Mouse (Mus musculus): Measurements from ENCODE around the gene Erich4. TPM values are rescaled to one million over a fixed set of nuclear protein-coding genes. Genes with fewer than 3 reads are reported as not detected.
"Not testable (repeated sequence)": the region's sequence is repeated elsewhere in the genome, so short reads cannot be mapped to it uniquely, and the experiment has no call there.

Erich4 gene
- total RNA-seq, 1 experiment: not detected

GRCm38 (mm10) chr7:25584651-25585050 is 31.0 kb downstream of the Erich4 start:
- no peak for DNase-seq (ENCODE audit: low read depth, low spot score)
- Histone ChIP-seq H3K36me3 (ENCODE audit: control insufficient read depth, insufficient read depth, low read length, poor library complexity, severe bottlenecking) (no peaks in the 10 kb centered on the region), H3K9me3 (ENCODE audit: control insufficient read depth, insufficient read depth, low read depth, low read length) (no peaks in the 10 kb centered on the region), H3K4me3 (ENCODE audit: insufficient read depth in 1 of 2, low read depth in 1 of 2, low read length in 2 of 2, poor library complexity in 1 of 2, severe bottlenecking in 1 of 2) (no peak overlapping the region), H3K27ac (ENCODE audit: insufficient read depth, low read depth, low read length, poor library complexity, severe bottlenecking) (no peak overlapping the region), H3K9ac (ENCODE audit: insufficient read depth, low read depth, low read length, poor library complexity, severe bottlenecking) (no peak overlapping the region), H3K4me1 (ENCODE audit: control insufficient read depth in 2 of 2, insufficient read depth in 2 of 2, low read length in 2 of 2, poor library complexity in 1 of 2) (no peaks in the 10 kb centered on the region)
- TF ChIP-seq ZC3H11A (IDR thresholded peaks at IDR 0.05; ENCODE audit: borderline replicate concordance, low read depth, low read length) (no peak), CHD2 (IDR thresholded peaks at IDR 0.05; ENCODE audit: low read depth, low read length) (no peak), MAFK (IDR thresholded peaks at IDR 0.05; ENCODE audit: insufficient read depth, low read depth, low read length) (no peak), ZNF384 (IDR thresholded peaks at IDR 0.05; ENCODE audit: low read depth, low read length) (no peak), HCFC1 (IDR thresholded peaks at IDR 0.05; ENCODE audit: borderline replicate concordance, insufficient read depth, low read length) (no peak)
- in situ Hi-C loops (cut with MboI; ENCODE audit: low sequenced_read_pairs in 2 of 2, unreplicated experiment in 2 of 2): loop anchor here in 1 of 2 experiments (25.0 kb wide), 1 partner anchor 97 kb away; the partner anchor contains the start of gene Ceacam1

GRCm38 (mm10) chr7:25582301-25582810 is 33.3 kb downstream of the Erich4 start:
- in situ Hi-C loops (cut with MboI; ENCODE audit: low sequenced_read_pairs in 2 of 2, unreplicated experiment in 2 of 2): loop anchor here in 1 of 2 experiments (25.0 kb wide), 1 partner anchor 95 kb away; the partner anchor contains the start of gene Ceacam1
- Histone ChIP-seq H3K27ac (ENCODE audit: insufficient read depth, low read depth, low read length, poor library complexity, severe bottlenecking) (no peak overlapping the region), H3K4me1 (ENCODE audit: control insufficient read depth in 2 of 2, insufficient read depth in 2 of 2, low read length in 2 of 2, poor library complexity in 1 of 2) (no peaks in the 10 kb centered on the region), H3K36me3 (ENCODE audit: control insufficient read depth, insufficient read depth, low read length, poor library complexity, severe bottlenecking) (no peaks in the 10 kb centered on the region), H3K9me3 (ENCODE audit: control insufficient read depth, insufficient read depth, low read depth, low read length) (no peaks in the 10 kb centered on the region), H3K4me3 (ENCODE audit: insufficient read depth in 1 of 2, low read depth in 1 of 2, low read length in 2 of 2, poor library complexity in 1 of 2, severe bottlenecking in 1 of 2) (no peak overlapping the region), H3K9ac (ENCODE audit: insufficient read depth, low read depth, low read length, poor library complexity, severe bottlenecking) (no peak overlapping the region)
- DNase-seq (ENCODE audit: low read depth, low spot score): no peak
- TF ChIP-seq CHD2 (IDR thresholded peaks at IDR 0.05; ENCODE audit: low read depth, low read length) (no peak), ZNF384 (IDR thresholded peaks at IDR 0.05; ENCODE audit: low read depth, low read length) (no peak), MAFK (IDR thresholded peaks at IDR 0.05; ENCODE audit: insufficient read depth, low read depth, low read length) (no peak), HCFC1 (IDR thresholded peaks at IDR 0.05; ENCODE audit: borderline replicate concordance, insufficient read depth, low read length) (no peak), ZC3H11A (IDR thresholded peaks at IDR 0.05; ENCODE audit: borderline replicate concordance, low read depth, low read length) (no peak)

- Histone ChIP-seq H3K9me3 (ENCODE audit: control insufficient read depth, insufficient read depth, low read depth, low read length) (no peaks in the 10 kb centered on the region), H3K9ac (ENCODE audit: insufficient read depth, low read depth, low read length, poor library complexity, severe bottlenecking) (no peak overlapping the region), H3K4me1 (ENCODE audit: control insufficient read depth in 2 of 2, insufficient read depth in 2 of 2, low read length in 2 of 2, poor library complexity in 1 of 2) (no peaks in the 10 kb centered on the region), H3K4me3 (ENCODE audit: insufficient read depth in 1 of 2, low read depth in 1 of 2, low read length in 2 of 2, poor library complexity in 1 of 2, severe bottlenecking in 1 of 2) (no peak overlapping the region), H3K36me3 (ENCODE audit: control insufficient read depth, insufficient read depth, low read length, poor library complexity, severe bottlenecking) (no peaks in the 10 kb centered on the region), H3K27ac (ENCODE audit: insufficient read depth, low read depth, low read length, poor library complexity, severe bottlenecking) (no peak overlapping the region)
- no peak for DNase-seq (ENCODE audit: low read depth, low spot score)
- TF ChIP-seq HCFC1 (IDR thresholded peaks at IDR 0.05; ENCODE audit: borderline replicate concordance, insufficient read depth, low read length) (no peak), ZC3H11A (IDR thresholded peaks at IDR 0.05; ENCODE audit: borderline replicate concordance, low read depth, low read length) (no peak), CHD2 (IDR thresholded peaks at IDR 0.05; ENCODE audit: low read depth, low read length) (no peak), MAFK (IDR thresholded peaks at IDR 0.05; ENCODE audit: insufficient read depth, low read depth, low read length) (no peak), ZNF384 (IDR thresholded peaks at IDR 0.05; ENCODE audit: low read depth, low read length) (no peak)
- in situ Hi-C loops (cut with MboI; ENCODE audit: low sequenced_read_pairs in 2 of 2, unreplicated experiment in 2 of 2): loop anchor here in 1 of 2 experiments (25.0 kb wide), 1 partner anchor 92 kb away; the partner anchor contains the start of gene Ceacam1
These were observed 36.3 kb downstream of the Erich4 start for GRCm38 (mm10) chr7:25579441-25579840.

- H3K4me1 ChIP-seq (ENCODE audit: control insufficient read depth in 2 of 2, insufficient read depth in 2 of 2, low read length in 2 of 2, poor library complexity in 1 of 2); H3K36me3 ChIP-seq (ENCODE audit: control insufficient read depth, insufficient read depth, low read length, poor library complexity, severe bottlenecking); H3K27ac ChIP-seq (ENCODE audit: insufficient read depth, low read depth, low read length, poor library complexity, severe bottlenecking); DNase-seq (ENCODE audit: low read depth, low spot score); H3K9ac ChIP-seq (ENCODE audit: insufficient read depth, low read depth, low read length, poor library complexity, severe bottlenecking); H3K4me3 ChIP-seq (ENCODE audit: insufficient read depth in 1 of 2, low read depth in 1 of 2, low read length in 2 of 2, poor library complexity in 1 of 2, severe bottlenecking in 1 of 2); H3K9me3 ChIP-seq (ENCODE audit: control insufficient read depth, insufficient read depth, low read depth, low read length): not testable (repeated sequence)
- in situ Hi-C loops (cut with MboI; ENCODE audit: low sequenced_read_pairs in 2 of 2, unreplicated experiment in 2 of 2): loop anchor here in 1 of 2 experiments (25.0 kb wide), 1 partner anchor 90 kb away; the partner anchor contains the start of gene Ceacam1
These were observed 38.8 kb downstream of the Erich4 start for GRCm38 (mm10) chr7:25576793-25577437.

GRCm38 (mm10) chr7:25576308-25576707 is 39.4 kb downstream of the Erich4 start:
- not testable (repeated sequence) for H3K36me3 ChIP-seq (ENCODE audit: control insufficient read depth, insufficient read depth, low read length, poor library complexity, severe bottlenecking); H3K9me3 ChIP-seq (ENCODE audit: control insufficient read depth, insufficient read depth, low read depth, low read length); DNase-seq (ENCODE audit: low read depth, low spot score); H3K27ac ChIP-seq (ENCODE audit: insufficient read depth, low read depth, low read length, poor library complexity, severe bottlenecking); H3K4me3 ChIP-seq (ENCODE audit: insufficient read depth in 1 of 2, low read depth in 1 of 2, low read length in 2 of 2, poor library complexity in 1 of 2, severe bottlenecking in 1 of 2); H3K4me1 ChIP-seq (ENCODE audit: control insufficient read depth in 2 of 2, insufficient read depth in 2 of 2, low read length in 2 of 2, poor library complexity in 1 of 2); H3K9ac ChIP-seq (ENCODE audit: insufficient read depth, low read depth, low read length, poor library complexity, severe bottlenecking)
- in situ Hi-C loops (cut with MboI; ENCODE audit: low sequenced_read_pairs in 2 of 2, unreplicated experiment in 2 of 2): loop anchor here in 1 of 2 experiments (25.0 kb wide), 1 partner anchor 89 kb away; the partner anchor contains the start of gene Ceacam1

Measured in ES-E14 (cell line).